Mouse (Mus musculus) layer of hippocampus, adult 18-20 months (tissue): Measurements from ENCODE around the gene Prkab1. TPM values are rescaled to one million over a fixed set of nuclear protein-coding genes. Genes with fewer than 3 reads are reported as not detected.

Source experiments
- DNase-seq, 2 experiments: peaks; one replicate each; pipeline ENCODE4 v3.0.0; 2022; ENCODE audit warnings: low spot score in 2 of 2
- long read RNA-seq: library from polyadenylated mRNA; stranded (forward); transcript quantifications from one replicate; pipeline ENCODE4 v2.0.0, GENCODE M21; 2021
- total RNA-seq, 2 experiments: library from RNA; stranded (reverse); gene quantifications; 2 replicates each; pipeline ENCODE4 v1.2.3; 2021

The Prkab1 gene
- 10 to 100 TPM; 18.1 to 20.3 TPM for total RNA-seq
- long read RNA-seq, transcript Prkab1-201 (7 exons, 2,089 nt) = minor isoform, 5 of 20 reads
- long read RNA-seq, transcript Prkab1-202 (8 exons, 2,026 nt) = major isoform, 7 of 20 reads
- long read RNA-seq, partial matches to known transcripts = 1 of 20 reads
- long read RNA-seq, other reads (novel, unspliced or antisense) = 4 of 20 reads

GRCm38 (mm10) chr5:116024327-116024739 is at the start of gene Prkab1:
TSS of gene Prkab1 (minus strand) at chr5:116024508.
- peak; percentile 91 to 93 for DNase-seq

GRCm38 (mm10) chr5:116069618-116070017 is 45.3 kb upstream of the Prkab1 start:
- DNase-seq = no peak

- no peak for DNase-seq
Measured at GRCm38 (mm10) chr5:116052826-116053225, 28.5 kb upstream of the Prkab1 start.

- DNase-seq = no peak
Measured at GRCm38 (mm10) chr5:116052171-116052570, 27.9 kb upstream of the Prkab1 start.

GRCm38 (mm10) chr5:116049821-116050220 is 25.5 kb upstream of the Prkab1 start:
- DNase-seq = no peak

- no peak for DNase-seq
Measured at GRCm38 (mm10) chr5:116048321-116048720, 24.0 kb upstream of the Prkab1 start.

GRCm38 (mm10) chr5:116046246-116046645 is 21.9 kb upstream of the Prkab1 start:
- DNase-seq = no peak

GRCm38 (mm10) chr5:116045581-116045980 is 21.3 kb upstream of the Prkab1 start:
- DNase-seq = no peak

- no peak for DNase-seq
Measured at GRCm38 (mm10) chr5:116042241-116042640, 17.9 kb upstream of the Prkab1 start.

GRCm38 (mm10) chr5:116039706-116040105 is 15.4 kb upstream of the Prkab1 start:
- DNase-seq = no peak

GRCm38 (mm10) chr5:116037731-116038130 is 13.4 kb upstream of the Prkab1 start:
- DNase-seq = no peak

GRCm38 (mm10) chr5:116036465-116036864 is 12.2 kb upstream of the Prkab1 start:
- no peak for DNase-seq

GRCm38 (mm10) chr5:116031190-116031577 is 6.9 kb upstream of the Prkab1 start:
- peak; percentile 57 to 62 for DNase-seq

GRCm38 (mm10) chr5:116030566-116031189 is 6.4 kb upstream of the Prkab1 start:
- no peak for DNase-seq

- DNase-seq = no peak
Measured at GRCm38 (mm10) chr5:116029071-116029470, 4.8 kb upstream of the Prkab1 start.

- DNase-seq = no peak
Measured at GRCm38 (mm10) chr5:116026561-116026960, 2.3 kb upstream of the Prkab1 start.

GRCm38 (mm10) chr5:116026107-116026506 is 1.8 kb upstream of the Prkab1 start:
- DNase-seq = no peak

GRCm38 (mm10) chr5:116023821-116024284 is 455 bp downstream of the Prkab1 start:
- peak in 1 of 2 experiments; percentile 12 for DNase-seq

GRCm38 (mm10) chr5:116023251-116023661 is 1.1 kb downstream of the Prkab1 start:
- DNase-seq = peak; percentile 13 to 53

GRCm38 (mm10) chr5:116022658-116023200 is 1.6 kb downstream of the Prkab1 start:
- no peak for DNase-seq

GRCm38 (mm10) chr5:116022131-116022530 is 2.2 kb downstream of the Prkab1 start:
- no peak for DNase-seq

- no peak for DNase-seq
Measured at GRCm38 (mm10) chr5:116021552-116021951, 2.8 kb downstream of the Prkab1 start.

- no peak for DNase-seq
Measured at GRCm38 (mm10) chr5:116019371-116019770, 4.9 kb downstream of the Prkab1 start.
